Mouse (Mus musculus) cerebellum, adult 2 months (tissue): ENCODE measurements around the gene Minpp1.

Source experiments
- CTCF ChIP-seq: fragments of 200-500 bp; IDR thresholded peaks from 2 replicates; pipeline ENCODE4 v1.5.1; 2011; ENCODE audit warnings: low read depth, mild to moderate bottlenecking, control low read depth, low read length, moderate library complexity, borderline replicate concordance; ENCODE audit not compliant: insufficient read depth
- POLR2A ChIP-seq: fragments of 200-500 bp; IDR thresholded peaks from 2 replicates; pipeline ENCODE4 v1.6.1; 2011; ENCODE audit warnings: low read length, control low read depth, borderline replicate concordance; ENCODE audit not compliant: insufficient read depth

DNA sequence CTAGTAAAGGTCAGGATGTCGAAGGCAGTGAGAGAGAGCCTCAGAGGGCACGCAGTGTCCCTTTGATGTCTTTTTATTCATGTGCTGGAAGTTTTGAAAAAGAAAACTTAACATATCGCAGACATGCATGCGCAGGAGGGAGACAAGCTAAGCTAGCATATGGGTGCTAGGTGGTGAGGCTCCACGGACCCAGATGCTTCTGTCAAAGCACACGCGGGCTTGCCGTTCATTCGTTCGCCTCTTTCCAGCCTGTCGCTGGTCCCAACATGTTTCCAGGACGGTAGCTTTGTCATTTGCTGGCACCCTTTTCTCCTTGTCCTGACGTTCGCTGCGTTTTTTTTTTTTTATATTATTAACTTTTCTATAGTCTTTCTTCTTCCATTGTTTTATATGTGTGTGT is 62.6 kb downstream of the Minpp1 start:
- TF ChIP-seq CTCF (no peak), POLR2A (no peak)
